Comparison of ENCODE assay signal across 17 mouse cellular contexts in genomic region chr5:23051458-23051857, GRCm38 (mm10).
"Had no signal": no experiment of that assay in that cellular context is flagged by ENCODE, and none has a peak within 500 bp of the region (broad histone marks: within the 10 kb centered on the region; RNA-seq: fewer than 3 reads in every experiment).

No protein-coding gene starts in this region.

- ATAC-seq: liver, embryonic 12.5 days had no signal

- H3K4me2 ChIP-seq: liver, embryonic 12.5 days; lung, embryonic 14.5 days; midbrain, embryonic 11.5 days; neural tube, embryonic 13.5 days; neural tube, embryonic 15.5 days had no signal

- H3K36me3 ChIP-seq: liver, embryonic 12.5 days; neural tube, embryonic 13.5 days; neural tube, embryonic 15.5 days had no signal

- H3K9me3 ChIP-seq: liver, embryonic 12.5 days; neural tube, embryonic 13.5 days; neural tube, embryonic 15.5 days had no signal

- H3K27ac ChIP-seq: liver, embryonic 12.5 days; liver, embryonic 14.5 days; neural tube, embryonic 13.5 days; neural tube, embryonic 15.5 days had no signal

- DNase-seq: lung, adult 18-20 months; lung, embryonic 14.5 days; lung, postnatal 10 days; lung, postnatal 4 days; right cerebral cortex, adult 18-20 months; right cerebral cortex, postnatal 25 days; right cerebral cortex, postnatal 4 days; spleen, adult 18-20 months; thymus, adult 18-20 months; thymus, postnatal 14 days; thymus, postnatal 36 days had no signal

- H3K27me3 ChIP-seq: liver, embryonic 12.5 days; neural tube, embryonic 13.5 days; neural tube, embryonic 15.5 days had no signal

- H3K4me1 ChIP-seq: liver, embryonic 12.5 days; neural tube, embryonic 13.5 days; neural tube, embryonic 15.5 days had no signal

- H3K4me3 ChIP-seq: liver, embryonic 12.5 days; myocyte; neural tube, embryonic 13.5 days; neural tube, embryonic 15.5 days had no signal

- H3K9ac ChIP-seq: liver, embryonic 12.5 days; liver, embryonic 14.5 days; lung, embryonic 14.5 days; neural tube, embryonic 13.5 days; neural tube, embryonic 15.5 days had no signal
